Mouse (Mus musculus): ENCODE results near the gene Ulk4. TPM values are rescaled to one million over a fixed set of nuclear protein-coding genes. Genes with fewer than 3 reads are reported as not detected.

Ulk4 gene
- total RNA-seq (2012; rRNA removed) (21.8 and 31.1 TPM in 2 replicates), polyA plus RNA-seq (2012; ENCODE audit: insufficient read depth in 1 of 2, insufficient read length in 2 of 2, low read depth in 1 of 2, low replicate concordance in 2 of 2, missing spikeins in 1 of 2) (10 to 100 TPM in 1 of 2 experiments, not detected in 1; 26.6 TPM)

- Histone ChIP-seq H3K9ac (ENCODE audit: control insufficient read depth, low read depth, low read length, poor library complexity, severe bottlenecking) (peak within 1 kb of the TSS; percentile 69), H3K27me3 (ENCODE audit: control insufficient read depth in 1 of 2, insufficient read depth in 2 of 2, low read length in 2 of 2) (no peaks in the 10 kb centered on the region), H3K9me3 (replicated peaks; ENCODE audit: insufficient read depth, low read length) (no peaks in the 10 kb centered on the region), H3K36me3 (ENCODE audit: control insufficient read depth in 1 of 2, insufficient read depth in 2 of 2, low read length in 2 of 2) (peaks cover 0 to 8% of the 10 kb centered on the region in 2 experiments; a peak in 2 of 4 replicates), H3K27ac (ENCODE audit: control insufficient read depth, low read depth, low read length) (peak within 1 kb of the TSS; percentile 60), H3K4me1 (ENCODE audit: control insufficient read depth in 1 of 2, insufficient read depth in 2 of 2, low read length in 2 of 2) (peaks cover 3 to 15% of the 10 kb centered on the region in 2 experiments; a peak in 3 of 4 replicates), H3K79me2 (ENCODE audit: control insufficient read depth, insufficient read depth, low read length, poor library complexity) (0 out of 2 replicates have a peak, but pooled peaks cover 2% of the 10 kb centered on the region), H3K4me3 (ENCODE audit: control insufficient read depth in 1 of 2, insufficient read depth in 1 of 2, low read depth in 2 of 2, low read length in 2 of 2) (peak within 1 kb of the TSS; percentile 65 to 70)
- peak; percentile 96 for DNase-seq (ENCODE audit: low read depth, low spot score)
- TF ChIP-seq SMC3 (IDR thresholded peaks at IDR 0.05; ENCODE audit: low read depth, low read length) = 0 out of 2 replicates have a peak, but pooled peaks have one; percentile 1
- TF ChIP-seq CTCF (IDR thresholded peaks at IDR 0.05 in 2 of 3, conservative IDR thresholded peaks at IDR 0.05 in 1 of 3; ENCODE audit: control insufficient read depth in 1 of 3, insufficient read depth in 1 of 3, low read depth in 2 of 3, low read length in 3 of 3, poor library complexity in 1 of 3, severe bottlenecking in 1 of 3) = no peak
- TF ChIP-seq UBTF (IDR thresholded peaks at IDR 0.05; ENCODE audit: borderline replicate concordance, insufficient read depth, low read depth, low read length) = no peak
- no peak; the same call in 1 of the 2 replicates for TF ChIP-seq KAT2A (conservative IDR thresholded peaks at IDR 0.05; ENCODE audit: low read depth, low read length)
- peak; percentile 19; the same call in 1 of the 2 replicates for TF ChIP-seq CHD2 (IDR thresholded peaks at IDR 0.05; ENCODE audit: low read length)
- no peak for TF ChIP-seq GABPA (IDR thresholded peaks at IDR 0.05; ENCODE audit: low read depth, low read length)
- peak; percentile 94 for TF ChIP-seq E2F4 (IDR thresholded peaks at IDR 0.05; ENCODE audit: borderline replicate concordance, low read depth, low read length)
- TF ChIP-seq MYC (IDR thresholded peaks at IDR 0.05; ENCODE audit: low read depth, low read length) = peak; percentile 30; the same call in 1 of the 2 replicates
- TF ChIP-seq ETS1 (IDR thresholded peaks at IDR 0.05; ENCODE audit: low read depth, low read length) = no peak
- TF ChIP-seq ZMIZ1 (IDR thresholded peaks at IDR 0.05; ENCODE audit: low read depth, low read length) = 0 out of 2 replicates have a peak, but pooled peaks have one; percentile 40
- peak; percentile 80 for TF ChIP-seq HCFC1 (IDR thresholded peaks at IDR 0.05; ENCODE audit: low read depth, low read length)
- no peak for TF ChIP-seq USF2 (IDR thresholded peaks at IDR 0.05; ENCODE audit: borderline replicate concordance in 1 of 2, insufficient read depth in 1 of 2, low read depth in 1 of 2, low read length in 2 of 2)
- TF ChIP-seq MAFK (IDR thresholded peaks at IDR 0.05; ENCODE audit: borderline replicate concordance, low read depth, low read length) = no peak
- TF ChIP-seq BHLHE40 (IDR thresholded peaks at IDR 0.05; ENCODE audit: borderline replicate concordance, low read depth, low read length) = no peak
- no peak for TF ChIP-seq MAZ (IDR thresholded peaks at IDR 0.05; ENCODE audit: low read depth, low read length)
- no peak for TF ChIP-seq CHD1 (IDR thresholded peaks at IDR 0.05; ENCODE audit: low read depth, low read length)
- TF ChIP-seq POLR2AphosphoS2 (IDR thresholded peaks at IDR 0.05; ENCODE audit: low read length) = peak; percentile 59
- peak; percentile 39; the same call in 1 of the 2 replicates for TF ChIP-seq NELFE (IDR thresholded peaks at IDR 0.05; ENCODE audit: low read depth, low read length)
- TF ChIP-seq SIN3A (IDR thresholded peaks at IDR 0.05; ENCODE audit: low read length) = peak; percentile 97
- TF ChIP-seq NRF1 (IDR thresholded peaks at IDR 0.05; ENCODE audit: insufficient read depth, low read depth, low read length, poor library complexity, severe bottlenecking) = peak; percentile 48; the same call in 1 of the 2 replicates
- peak; percentile 39 to 44; a peak in 1 of 4 replicates for TF ChIP-seq POLR2A (IDR thresholded peaks at IDR 0.05; ENCODE audit: control insufficient read depth in 1 of 2, insufficient read depth in 1 of 2, low read depth in 1 of 2, low read length in 2 of 2, poor library complexity in 1 of 2)
- no peak for TF ChIP-seq RAD21 (IDR thresholded peaks at IDR 0.05; ENCODE audit: low read depth, low read length)
- TF ChIP-seq ZKSCAN1 (IDR thresholded peaks at IDR 0.05; ENCODE audit: low read depth, low read length) = no peak
- peak; percentile 91 for TF ChIP-seq MXI1 (IDR thresholded peaks at IDR 0.05; ENCODE audit: low read depth, low read length)
- TF ChIP-seq EP300 (IDR thresholded peaks at IDR 0.05; ENCODE audit: low read depth in 1 of 2, low read length in 2 of 2) = no peak
- peak; percentile 52; the same call in 1 of the 2 replicates for TF ChIP-seq ZNF384 (IDR thresholded peaks at IDR 0.05; ENCODE audit: low read depth, low read length)
- peak; percentile 97 for TF ChIP-seq ELF1 (IDR thresholded peaks at IDR 0.05; ENCODE audit: low read depth, low read length)
- no peak for TF ChIP-seq TCF12 (IDR thresholded peaks at IDR 0.05; ENCODE audit: low read depth, low read length)
- 0 out of 2 replicates have a peak, but pooled peaks have one; percentile 2 for TF ChIP-seq GATA1 (IDR thresholded peaks at IDR 0.05; ENCODE audit: low read depth, low read length)
- TF ChIP-seq TAL1 (IDR thresholded peaks at IDR 0.05; ENCODE audit: low read length) = no peak
- TF ChIP-seq JUND (IDR thresholded peaks at IDR 0.05; ENCODE audit: low read depth, low read length) = no peak
- no peak for TF ChIP-seq ZC3H11A (IDR thresholded peaks at IDR 0.05; ENCODE audit: low read depth, low read length)
- no peak for TF ChIP-seq MEF2A (IDR thresholded peaks at IDR 0.05; ENCODE audit: extremely low read depth, insufficient replicate concordance, low read depth, low read length, poor library complexity, severe bottlenecking)
Measured at GRCm38 (mm10) chr9:121277118-121278060, at the start of gene Ulk4. Gene Ulk4 (minus strand): TSS chr9:121277197.
